Comparison of ENCODE assay signal across 24 mouse cellular contexts in the genomic region with DNA sequence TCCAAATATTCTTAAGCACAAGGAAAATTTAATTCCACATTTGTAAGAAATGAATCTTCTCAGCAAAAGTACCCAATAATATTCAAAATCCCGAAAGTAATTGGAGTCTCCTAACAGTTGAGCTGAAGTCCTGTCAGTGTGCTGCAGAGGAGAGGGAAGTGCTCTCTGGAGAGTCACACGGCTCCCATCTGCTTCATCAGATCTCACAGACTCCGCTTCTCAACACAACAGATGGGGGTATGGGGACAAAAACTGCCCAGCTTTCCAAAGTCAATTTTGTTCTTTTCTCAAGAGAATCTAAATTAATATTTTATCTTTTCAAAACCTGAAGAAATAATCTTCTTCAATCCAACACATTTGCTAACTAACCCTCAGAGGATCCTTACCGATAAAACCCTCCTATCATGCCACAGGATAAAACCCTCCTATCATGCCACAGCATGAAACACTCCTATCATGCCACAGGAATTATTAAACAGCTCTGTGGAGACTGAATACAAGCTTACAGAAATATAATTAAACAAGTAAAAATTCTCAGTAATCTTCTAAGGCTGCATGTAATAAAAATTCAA. TPM values are rescaled to one million over a fixed set of nuclear protein-coding genes. Genes with fewer than 3 reads are reported as not detected.
DNase-seq lines count a peak whose midpoint lies in the region; ATAC-seq and TF ChIP-seq lines count a peak whose summit lies in the region.
"Had no signal": no experiment of that assay in that cellular context is flagged by ENCODE, and none has a peak within 500 bp of the region (broad histone marks: within the 10 kb centered on the region; RNA-seq: fewer than 3 reads in every experiment).

No protein-coding gene starts in this region.

- no peaks in the 10 kb centered on the region for H3K4me1 ChIP-seq in hindbrain, postnatal 0 days (ENCODE audit: insufficient read depth, low read length)
- H3K4me1 ChIP-seq in hindbrain, embryonic 13.5 days (replicated peaks) = no peaks in the 10 kb centered on the region
- no peaks in the 10 kb centered on the region for H3K4me1 ChIP-seq in kidney, embryonic 14.5 days (ENCODE audit: control insufficient read depth, insufficient read depth, low read length)
- H3K4me1 ChIP-seq: heart, embryonic 10.5 days; hindbrain, embryonic 12.5 days; neural tube, embryonic 13.5 days had no signal

- intact Hi-C loops in heart, postnatal 25 days (cut with DNase I) = no loop called here

- DNase-seq in cerebellum, adult 9-10 months = peak; percentile 34
- no peak for DNase-seq in cerebellum, adult 9-11 months
- DNase-seq in hindbrain, postnatal 0 days (ENCODE audit: low spot score) = peak; percentile 37
- peak; percentile 18 for DNase-seq in right cerebral cortex, adult 18-20 months
- DNase-seq in right cerebral cortex, postnatal 4 days = no peak
- no peak for DNase-seq in heart, postnatal 25 days (ENCODE audit: low spot score)
- DNase-seq: adrenal gland, postnatal 14 days; embryo, embryonic 11 days; kidney, adult 8-10 months; kidney, postnatal 25 days; lung, adult 18-20 months; lung, postnatal 14 days; spleen, adult 18-20 months; thymus, adult 18-20 months; thymus, postnatal 4 days had no signal

- H3K4me3 ChIP-seq in hindbrain, postnatal 0 days (ENCODE audit: low read length) = no peak overlapping the region
- H3K4me3 ChIP-seq in hindbrain, embryonic 13.5 days = no peak overlapping the region
- H3K4me3 ChIP-seq in kidney, embryonic 14.5 days (ENCODE audit: low read length) = no peak overlapping the region
- H3K4me3 ChIP-seq: heart, embryonic 10.5 days; hindbrain, embryonic 12.5 days; left cerebral cortex, adult 2 months; neural tube, embryonic 13.5 days had no signal

- H3K27ac ChIP-seq in hindbrain, postnatal 0 days = no peak overlapping the region
- no peak overlapping the region for H3K27ac ChIP-seq in hindbrain, embryonic 13.5 days
- no peak overlapping the region for H3K27ac ChIP-seq in kidney, embryonic 14.5 days (ENCODE audit: low read depth, low read length)
- H3K27ac ChIP-seq: heart, embryonic 10.5 days; hindbrain, embryonic 12.5 days; left cerebral cortex, adult 2 months had no signal

- no peak overlapping the region for H3K9ac ChIP-seq in hindbrain, postnatal 0 days (replicated peaks; ENCODE audit: low read length)
- no peak overlapping the region for H3K9ac ChIP-seq in hindbrain, embryonic 13.5 days
- no peak overlapping the region for H3K9ac ChIP-seq in kidney, embryonic 14.5 days (ENCODE audit: low read depth, low read length)
- H3K9ac ChIP-seq: hindbrain, embryonic 12.5 days; neural tube, embryonic 13.5 days had no signal

- H3K36me3 ChIP-seq in hindbrain, postnatal 0 days (ENCODE audit: insufficient read depth, low read length) = peaks cover 9% of the 10 kb centered on the region; the same call in 1 of the 2 replicates
- H3K36me3 ChIP-seq in hindbrain, embryonic 13.5 days = 0 out of 2 replicates have a peak, but pooled peaks cover 12% of the 10 kb centered on the region
- H3K36me3 ChIP-seq in kidney, embryonic 14.5 days (ENCODE audit: control insufficient read depth, insufficient read depth, low read length) = no peaks in the 10 kb centered on the region
- H3K36me3 ChIP-seq: heart, embryonic 10.5 days had no signal

- no peaks in the 10 kb centered on the region for H3K9me3 ChIP-seq in hindbrain, postnatal 0 days (ENCODE audit: low read length)
- H3K9me3 ChIP-seq in hindbrain, embryonic 13.5 days = no peaks in the 10 kb centered on the region
- H3K9me3 ChIP-seq in kidney, embryonic 14.5 days (ENCODE audit: control insufficient read depth, low read length) = no peaks in the 10 kb centered on the region
- H3K9me3 ChIP-seq: heart, embryonic 10.5 days; hindbrain, embryonic 12.5 days; neural tube, embryonic 13.5 days had no signal

- no peaks in the 10 kb centered on the region for H3K27me3 ChIP-seq in hindbrain, postnatal 0 days (ENCODE audit: insufficient read depth, low read length)
- H3K27me3 ChIP-seq in hindbrain, embryonic 13.5 days = no peaks in the 10 kb centered on the region
- H3K27me3 ChIP-seq in kidney, embryonic 14.5 days (ENCODE audit: control insufficient read depth, insufficient read depth, low read length) = no peaks in the 10 kb centered on the region
- H3K27me3 ChIP-seq: hindbrain, embryonic 12.5 days; neural tube, embryonic 13.5 days had no signal

- no peak overlapping the region for H3K4me2 ChIP-seq in hindbrain, postnatal 0 days (ENCODE audit: low read depth, low read length)
- H3K4me2 ChIP-seq in hindbrain, embryonic 13.5 days = no peak overlapping the region
- H3K4me2 ChIP-seq in kidney, embryonic 14.5 days (replicated peaks; ENCODE audit: low read depth, low read length) = no peak overlapping the region
- H3K4me2 ChIP-seq: hindbrain, embryonic 12.5 days; liver, embryonic 11.5 days; neural tube, embryonic 13.5 days had no signal

- no peak for TF ChIP-seq CTCF in hindbrain, postnatal 0 days (IDR thresholded peaks at IDR 0.05; ENCODE audit: low read depth)

- no peak for ATAC-seq in hindbrain, postnatal 0 days
- no peak for ATAC-seq in hindbrain, embryonic 13.5 days (ENCODE audit: low FRiP score)
- ATAC-seq in kidney, embryonic 14.5 days (ENCODE audit: low FRiP score, low TSS enrichment) = no peak
- ATAC-seq: activated CD4-positive, CD25-positive, alpha-beta regulatory T cell, adult 4 months; CD4-positive, CD25-positive, alpha-beta regulatory T cell, adult 4 months had no signal

- 41% methylated on average over 4 of the region's 4 CpGs for WGBS in hindbrain, postnatal 0 days
- WGBS in hindbrain, embryonic 13.5 days = 70% methylated on average over 4 of the region's 4 CpGs
- WGBS in kidney, embryonic 14.5 days = 85% methylated on average over 4 of the region's 4 CpGs

RNA-seq across cellular contexts. Expression of gene Dmxl2, which starts 37.9 kb away (rescaled TPM):
- 106 and 124 TPM in 2 replicates for total RNA-seq in hindbrain, postnatal 0 days (2014; rRNA removed)
- polyA plus RNA-seq in hindbrain, postnatal 0 days (2015; fragmentation: Nextera tagmentation; extraction: Ambion mirVana) = 42.9 and 46.2 TPM in 2 replicates
- 43.3 and 44.0 TPM in 2 replicates for polyA plus RNA-seq in hindbrain, embryonic 13.5 days (2015; fragmentation: Nextera tagmentation; extraction: Ambion mirVana)
- 7.4 and 9.1 TPM in 2 replicates for polyA plus RNA-seq in kidney, embryonic 14.5 days (2014; fragmentation: Nextera tagmentation; extraction: Ambion mirVana)
- 10 to 100 TPM; 18.5 to 20.0 TPM for total RNA-seq in heart, postnatal 25 days (2021)

Comparison
In these comparisons a context has a peak if more than half of its experiments do, and no peak if none do; other contexts are left out.
1. DNase-seq: peak in cerebellum, adult 9-10 months (single experiment), hindbrain, postnatal 0 days (single experiment) and right cerebral cortex, adult 18-20 months (single experiment); none in cerebellum, adult 9-11 months (single experiment), right cerebral cortex, postnatal 4 days (single experiment) and heart, postnatal 25 days (single experiment).